Mouse (Mus musculus) limb, embryonic 11.5 days (tissue): ENCODE measurements at regions not wholly inside any gene's neighbourhood (a gene's known extent, or its start where the extent isn't known, plus 50 kb on each side); places are given as distances from the start of the nearest gene placed in this dataset.

Source experiments
- ATAC-seq: fragments of 200-750 bp; cut with Nextera tagmentation; 2 replicates; pipeline ENCODE4 v1.8.0; 2017; ENCODE audit warnings: low read depth; ENCODE audit not compliant: insufficient number of reproducible peaks, low FRiP score, low TSS enrichment
- DNase-seq: peaks from one replicate; pipeline ENCODE4 v3.0.0-alpha.2; 2015; ENCODE audit warnings: low spot score
- H3K27ac ChIP-seq: fragments of 300-500 bp; sonication (generic); replicated peaks from 2 replicates; pipeline ENCODE4 v1.5.1; 2014; ENCODE audit warnings: low read depth, mild to moderate bottlenecking, low read length
- H3K27me3 ChIP-seq: fragments of 300-500 bp; sonication (generic); 2 replicates; pipeline ENCODE4 v1.6.1; 2014; ENCODE audit warnings: mild to moderate bottlenecking, low read length, mixed read lengths; ENCODE audit not compliant: control insufficient read depth, insufficient read depth
- H3K36me3 ChIP-seq: fragments of 300-500 bp; sonication (generic); 2 replicates; pipeline ENCODE4 v1.6.1; 2014; ENCODE audit warnings: mild to moderate bottlenecking, low read length, moderate library complexity, mixed read lengths; ENCODE audit not compliant: control insufficient read depth, insufficient read depth
- H3K4me1 ChIP-seq: fragments of 300-500 bp; sonication (generic); 2 replicates; pipeline ENCODE4 v1.6.1; 2014; ENCODE audit warnings: low read length, mixed read lengths; ENCODE audit not compliant: control insufficient read depth, insufficient read depth
- H3K4me2 ChIP-seq: fragments of 300-500 bp; sonication (generic); 2 replicates; pipeline ENCODE4 v1.6.1; 2014; ENCODE audit warnings: low read depth, mild to moderate bottlenecking, moderate library complexity; ENCODE audit not compliant: severe bottlenecking
- H3K4me3 ChIP-seq: fragments of 300-500 bp; sonication (generic); 2 replicates; pipeline ENCODE4 v1.5.1; 2014; ENCODE audit warnings: low read depth, low read length
- H3K9ac ChIP-seq: fragments of 300-500 bp; sonication (generic); 2 replicates; pipeline ENCODE4 v1.6.1; 2014; ENCODE audit warnings: mild to moderate bottlenecking, low read length
- H3K9me3 ChIP-seq: fragments of 300-500 bp; sonication (generic); 2 replicates; pipeline ENCODE4 v1.6.1; 2016; ENCODE audit warnings: low read length; ENCODE audit not compliant: control insufficient read depth
- whole genome bisulfite sequencing: fragments of 180-500 bp; shearing (Covaris S2); extraction: QIAGEN DNeasy Blood & Tissue Kit; methylation state at CpG from one replicate; pipeline ENCODE4 v1.1.7; 2014; 5-methylcytosine and 5-hydroxymethylcytosine counted together

- Histone ChIP-seq H3K27ac (no peak overlapping the region), H3K4me1 (peaks cover 4% of the 10 kb centered on the region; the same call in 1 of the 2 replicates), H3K9ac (no peak overlapping the region), H3K27me3 (no peaks in the 10 kb centered on the region), H3K4me3 (no peak overlapping the region), H3K4me2 (no peak overlapping the region), H3K9me3 (no peaks in the 10 kb centered on the region), H3K36me3 (no peaks in the 10 kb centered on the region)
- ATAC-seq (no peak), DNase-seq (no peak)
- WGBS: 81% methylated on average over 2 of the region's 2 CpGs
Observed at GRCm38 (mm10) chr15:88319527-88319926, 280.6 kb upstream of the Zdhhc25 start.

DNA sequence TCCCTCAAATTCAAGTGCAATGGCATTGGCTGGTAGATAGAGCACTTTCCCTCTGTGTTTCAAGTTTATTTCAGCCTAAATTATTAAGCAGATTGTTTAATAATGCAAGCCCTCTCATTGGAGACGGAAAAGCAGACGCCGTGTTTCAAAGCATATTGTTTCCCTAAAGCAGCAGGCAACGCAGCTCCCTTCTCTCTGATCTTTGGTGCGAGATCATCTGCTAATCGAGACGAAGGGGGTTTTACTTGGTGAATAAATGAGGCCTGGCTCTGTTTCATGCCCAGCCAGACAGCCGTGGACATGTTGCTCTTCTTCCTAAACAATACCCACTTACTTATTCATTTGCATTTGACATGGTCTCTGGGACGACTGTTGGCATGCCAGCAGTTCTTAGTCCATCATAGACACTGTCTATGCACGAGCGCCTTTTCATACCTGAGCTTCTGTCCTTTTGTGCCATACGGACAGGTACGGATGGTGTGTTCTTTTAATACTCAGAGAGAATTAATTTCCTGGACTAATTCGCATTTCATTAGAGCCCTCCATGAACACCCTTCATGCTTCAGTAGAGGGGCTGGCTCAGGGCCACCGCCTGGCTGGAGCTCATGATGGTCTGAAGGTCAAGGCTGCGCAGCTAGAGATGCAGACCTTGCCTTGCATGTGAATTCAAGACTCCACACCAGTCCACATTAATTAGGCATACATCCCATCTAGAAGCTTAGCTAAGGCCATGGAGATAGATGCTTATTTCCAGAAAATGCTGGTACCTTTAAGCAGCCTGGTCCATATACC lies 276.3 kb upstream of the Zdhhc25 start:
- WGBS: 86% methylated on average over 16 of the region's 16 CpGs
- Histone ChIP-seq H3K27ac (no peak overlapping the region), H3K4me2 (no peak overlapping the region), H3K4me3 (no peak overlapping the region), H3K9ac (no peak overlapping the region), H3K9me3 (no peaks in the 10 kb centered on the region), H3K4me1 (no peaks in the 10 kb centered on the region), H3K36me3 (no peaks in the 10 kb centered on the region), H3K27me3 (no peaks in the 10 kb centered on the region)
- ATAC-seq (no peak), DNase-seq (no peak)

DNA sequence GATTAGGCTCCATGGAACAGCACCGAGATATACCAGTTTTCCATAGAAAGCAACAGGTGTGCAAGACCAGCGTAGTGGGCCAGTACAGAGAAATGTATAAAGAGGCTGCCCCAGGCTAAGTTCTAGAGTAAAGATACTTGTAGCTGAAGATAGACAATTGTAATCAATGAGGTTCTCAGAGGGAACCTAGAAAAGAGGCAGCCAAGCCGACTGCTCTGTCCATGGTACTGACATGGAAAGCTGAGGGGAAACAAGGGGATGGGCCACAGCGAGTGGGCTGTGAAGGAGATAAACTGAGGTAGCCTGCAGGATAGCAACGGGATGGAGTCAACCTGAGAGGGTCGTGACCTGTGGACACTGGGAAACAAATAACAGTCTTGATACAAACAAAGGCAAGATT lies 275.0 kb upstream of the Zdhhc25 start:
- H3K9me3 ChIP-seq: no peaks in the 10 kb centered on the region
- H3K36me3 ChIP-seq: no peaks in the 10 kb centered on the region
- 51% methylated on average over 6 of the region's 6 CpGs for WGBS
- H3K4me3 ChIP-seq: no peak overlapping the region
- no peak overlapping the region for H3K27ac ChIP-seq
- H3K27me3 ChIP-seq: no peaks in the 10 kb centered on the region
- ATAC-seq (no peak), DNase-seq (peak; percentile 66)
- no peak overlapping the region for H3K9ac ChIP-seq
- no peak overlapping the region for H3K4me2 ChIP-seq
- H3K4me1 ChIP-seq: no peaks in the 10 kb centered on the region

DNA sequence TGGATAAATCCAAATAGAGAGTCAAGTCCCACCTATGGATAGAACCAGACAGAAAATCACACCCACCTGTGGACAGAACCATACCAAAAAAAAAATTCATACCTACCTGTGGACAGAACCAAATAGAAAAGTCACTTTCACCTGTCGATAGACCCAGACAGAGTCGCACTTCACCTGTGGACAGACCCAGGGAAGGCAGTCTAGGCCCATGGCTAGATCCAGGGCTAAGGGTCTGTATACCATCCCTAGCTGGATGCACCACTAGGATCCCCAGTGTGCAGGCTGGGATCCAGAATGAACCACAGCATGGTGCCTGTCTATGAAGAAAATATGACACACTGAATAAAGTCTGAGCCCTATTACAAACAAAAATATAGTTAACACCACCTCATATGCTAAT lies 246.9 kb upstream of the Zdhhc25 start:
- Histone ChIP-seq H3K9me3 (no peaks in the 10 kb centered on the region), H3K4me2 (no peak overlapping the region), H3K4me3 (no peak overlapping the region), H3K4me1 (no peaks in the 10 kb centered on the region), H3K9ac (no peak overlapping the region), H3K36me3 (no peaks in the 10 kb centered on the region), H3K27ac (no peak overlapping the region), H3K27me3 (no peaks in the 10 kb centered on the region)
- ATAC-seq (no peak), DNase-seq (no peak)
- 97% methylated on average over 2 of the region's 2 CpGs for WGBS

GRCm38 (mm10) chr15:88360375-88361035 lies 239.6 kb upstream of the Zdhhc25 start:
- 39% methylated on average over 12 of the region's 12 CpGs for WGBS

GRCm38 (mm10) chr15:88361351-88361750 lies 238.8 kb upstream of the Zdhhc25 start:
- 67% methylated on average over 5 of the region's 5 CpGs for WGBS
- H3K4me1 ChIP-seq: no peaks in the 10 kb centered on the region
- H3K27ac ChIP-seq: no peak overlapping the region
- H3K27me3 ChIP-seq: no peaks in the 10 kb centered on the region
- H3K36me3 ChIP-seq: no peaks in the 10 kb centered on the region
- ATAC-seq (no peak), DNase-seq (no peak)
- no peak overlapping the region for H3K9ac ChIP-seq
- no peak overlapping the region for H3K4me3 ChIP-seq
- H3K4me2 ChIP-seq: no peak overlapping the region
- no peaks in the 10 kb centered on the region for H3K9me3 ChIP-seq

More at GRCm38 (mm10) chr15:88360375-88361035, 239.6 kb upstream of the Zdhhc25 start:
- H3K27me3 ChIP-seq: no peaks in the 10 kb centered on the region
- H3K9me3 ChIP-seq: no peaks in the 10 kb centered on the region
- H3K9ac ChIP-seq: no peak overlapping the region
- H3K4me1 ChIP-seq: no peaks in the 10 kb centered on the region
- ATAC-seq: no peak
- H3K4me3 ChIP-seq: no peak overlapping the region
- H3K27ac ChIP-seq: no peak overlapping the region
- H3K36me3 ChIP-seq: no peaks in the 10 kb centered on the region
- DNase-seq: no peak
- no peak overlapping the region for H3K4me2 ChIP-seq

DNA sequence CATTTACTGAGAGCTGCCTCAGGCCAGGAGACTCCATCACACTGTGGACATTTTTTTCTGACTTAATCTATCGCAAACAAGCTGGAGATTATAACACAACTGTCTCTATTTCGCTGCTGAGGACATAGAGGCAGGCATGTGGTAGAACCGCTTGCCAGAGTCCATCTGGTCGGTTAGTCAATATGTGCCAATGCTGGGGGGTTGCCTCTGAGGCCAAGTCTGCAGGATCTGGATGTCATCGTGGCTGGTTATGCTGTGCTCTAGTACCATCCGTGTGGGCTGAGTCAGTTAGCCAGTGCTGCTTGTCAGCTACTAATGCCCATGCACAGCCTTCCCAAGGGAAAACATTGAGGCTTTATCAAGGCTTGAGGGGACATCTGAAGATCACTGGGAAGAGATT lies 237.1 kb upstream of the Zdhhc25 start:
- H3K4me2 ChIP-seq: no peak overlapping the region
- H3K4me3 ChIP-seq: no peak overlapping the region
- no peaks in the 10 kb centered on the region for H3K9me3 ChIP-seq
- no peak overlapping the region for H3K27ac ChIP-seq
- no peak for DNase-seq
- WGBS: 77% methylated on average over 6 of the region's 6 CpGs
- no peaks in the 10 kb centered on the region for H3K4me1 ChIP-seq
- H3K36me3 ChIP-seq: no peaks in the 10 kb centered on the region
- H3K9ac ChIP-seq: no peak overlapping the region
- ATAC-seq: no peak
- no peaks in the 10 kb centered on the region for H3K27me3 ChIP-seq

GRCm38 (mm10) chr15:88370366-88370765 lies 229.7 kb upstream of the Zdhhc25 start:
- no peak overlapping the region for H3K9ac ChIP-seq
- WGBS: 90% methylated on average over 5 of the region's 5 CpGs
- no peaks in the 10 kb centered on the region for H3K4me1 ChIP-seq
- no peak overlapping the region for H3K27ac ChIP-seq
- no peak for DNase-seq
- no peaks in the 10 kb centered on the region for H3K27me3 ChIP-seq
- no peaks in the 10 kb centered on the region for H3K36me3 ChIP-seq
- no peak overlapping the region for H3K4me3 ChIP-seq
- no peak for ATAC-seq
- no peaks in the 10 kb centered on the region for H3K9me3 ChIP-seq
- H3K4me2 ChIP-seq: no peak overlapping the region
